Mouse (Mus musculus) megakaryocyte, embryonic 14.5 days (primary cell): ENCODE data around the gene Nmnat1.

ENCODE experiments used
- FLI1 ChIP-seq: IDR thresholded peaks from 2 replicates; pipeline ENCODE4 v1.6.1; 2012; ENCODE audit warnings: low read length, inconsistent platforms, mixed read lengths
- GATA1 ChIP-seq: IDR thresholded peaks from 3 replicates; pipeline ENCODE4 v1.6.1; 2012; ENCODE audit warnings: mixed read lengths, low read length, inconsistent platforms, borderline replicate concordance

DNA sequence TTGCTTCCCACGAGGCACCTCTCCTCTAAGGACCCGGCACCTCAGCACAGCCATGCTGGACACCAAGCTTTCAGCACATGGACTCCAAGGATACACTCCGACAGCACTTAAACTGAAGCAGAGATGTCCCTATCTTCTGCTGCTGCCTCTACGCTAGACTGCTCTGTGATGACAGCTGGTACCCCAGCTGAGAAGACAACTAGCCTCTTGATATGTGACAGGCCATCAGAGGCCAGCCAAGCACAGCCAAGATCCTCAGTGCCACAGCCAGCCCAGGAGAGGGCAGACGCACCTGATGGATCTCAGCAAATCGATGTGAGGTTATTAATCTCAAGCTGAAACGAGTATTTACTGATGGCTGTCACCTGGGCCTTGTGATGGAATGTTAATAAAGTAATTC lies 9.9 kb downstream of the Nmnat1 start:
- TF ChIP-seq GATA1 (no peak), FLI1 (no peak)
